20 mouse cellular contexts compared by ENCODE assay signal in genomic region chr7:122272334-122272733, GRCm38 (mm10). TPM values are rescaled to one million over a fixed set of nuclear protein-coding genes. Genes with fewer than 3 reads are reported as not detected.
"Had no signal": no experiment of that assay in that cellular context is flagged by ENCODE, and none has a peak within 500 bp of the region (broad histone marks: within the 10 kb centered on the region; RNA-seq: fewer than 3 reads in every experiment).

No protein-coding gene starts in this region.

- ATAC-seq: liver, postnatal 0 days; lung, postnatal 0 days; midbrain, embryonic 13.5 days; midbrain, embryonic 15.5 days had no signal

- H3K27ac ChIP-seq: liver, embryonic 15.5 days; lung, embryonic 15.5 days; macrophage; midbrain, embryonic 13.5 days; midbrain, embryonic 15.5 days; neural tube, embryonic 12.5 days had no signal

- H3K9ac ChIP-seq: liver, embryonic 15.5 days; liver, postnatal 0 days; lung, embryonic 15.5 days; midbrain, embryonic 13.5 days; midbrain, embryonic 15.5 days; neural tube, embryonic 12.5 days had no signal

- H3K36me3 ChIP-seq: liver, embryonic 15.5 days; lung, embryonic 15.5 days; midbrain, embryonic 13.5 days; midbrain, embryonic 15.5 days; neural tube, embryonic 12.5 days had no signal

- H3K4me1 ChIP-seq: liver, embryonic 15.5 days; megakaryocyte, embryonic 14.5 days; midbrain, embryonic 13.5 days; midbrain, embryonic 15.5 days; neural tube, embryonic 12.5 days had no signal

- DNase-seq: liver, postnatal 0 days; lung, adult 2 months; lung, postnatal 14 days; lung, postnatal 36 days; right cerebral cortex, postnatal 14 days; thymus, adult 18-20 months; thymus, postnatal 14 days; thymus, postnatal 36 days had no signal

- H3K4me3 ChIP-seq: liver, embryonic 15.5 days; lung, embryonic 15.5 days; megakaryocyte, embryonic 14.5 days; midbrain, embryonic 13.5 days; midbrain, embryonic 15.5 days; neural tube, embryonic 12.5 days had no signal

- H3K9me3 ChIP-seq: liver, embryonic 15.5 days; lung, embryonic 15.5 days; megakaryocyte, embryonic 14.5 days; midbrain, embryonic 13.5 days; midbrain, embryonic 15.5 days; neural tube, embryonic 12.5 days had no signal

- H3K27me3 ChIP-seq: liver, embryonic 15.5 days; lung, embryonic 15.5 days; midbrain, embryonic 13.5 days; midbrain, embryonic 15.5 days; neural tube, embryonic 12.5 days had no signal

- H3K4me2 ChIP-seq: liver, embryonic 15.5 days; lung, embryonic 15.5 days; midbrain, embryonic 11.5 days; midbrain, embryonic 13.5 days; midbrain, embryonic 15.5 days; neural tube, embryonic 12.5 days had no signal

RNA-seq across cellular contexts. Expression of gene Chp2, which starts 53.0 kb away (rescaled TPM):
- total RNA-seq: monocyte, adult 5-6 weeks; neutrophil, adult 5-6 weeks had no signal
- polyA plus RNA-seq: stomach, embryonic 14.5 days had no signal
